Mouse (Mus musculus) intestine, postnatal 0 days (tissue): Measurements from ENCODE around the gene Frmpd4. TPM values are rescaled to one million over a fixed set of nuclear protein-coding genes. Genes with fewer than 3 reads are reported as not detected.

Experiments
- ATAC-seq: fragments of 200-750 bp; cut with Nextera tagmentation; 2 replicates; pipeline ENCODE4 v1.8.0; 2017; ENCODE audit warnings: mild to moderate bottlenecking, moderate TSS enrichment, moderate library complexity
- H3K27ac ChIP-seq: fragments of 300-500 bp; sonication (generic); 2 replicates; pipeline ENCODE4 v1.5.1; 2014; ENCODE audit warnings: mild to moderate bottlenecking, low read depth, low read length, moderate library complexity
- H3K27me3 ChIP-seq: fragments of 300-500 bp; sonication (generic); replicated peaks from 2 replicates; pipeline ENCODE4 v1.6.1; 2014; ENCODE audit warnings: low read length, mixed read lengths; ENCODE audit not compliant: control insufficient read depth, insufficient read depth
- H3K36me3 ChIP-seq: fragments of 300-500 bp; sonication (generic); 2 replicates; pipeline ENCODE4 v1.6.1; 2014; ENCODE audit warnings: mild to moderate bottlenecking, moderate library complexity; ENCODE audit not compliant: control insufficient read depth, insufficient read depth
- H3K4me1 ChIP-seq: fragments of 300-500 bp; sonication (generic); replicated peaks from 2 replicates; pipeline ENCODE4 v1.6.1; 2014; ENCODE audit warnings: antibody characterized with exemption, low read length, mixed read lengths; ENCODE audit not compliant: control insufficient read depth, insufficient read depth
- H3K4me2 ChIP-seq: fragments of 300-500 bp; sonication (generic); replicated peaks from 2 replicates; pipeline ENCODE4 v1.6.1; 2014; ENCODE audit warnings: low read depth, mild to moderate bottlenecking, moderate library complexity
- H3K4me3 ChIP-seq: fragments of 300-500 bp; sonication (generic); 2 replicates; pipeline ENCODE4 v1.5.1; 2014; ENCODE audit warnings: low read depth, low read length
- H3K9ac ChIP-seq: fragments of 300-500 bp; sonication (generic); 2 replicates; pipeline ENCODE4 v1.6.1; 2014; ENCODE audit warnings: mild to moderate bottlenecking, low read depth, low read length
- H3K9me3 ChIP-seq: fragments of 300-500 bp; sonication (generic); 2 replicates; pipeline ENCODE4 v1.6.1; 2016; ENCODE audit warnings: mixed run types; ENCODE audit not compliant: control insufficient read depth
- CTCF ChIP-seq: sonication (generic); IDR thresholded peaks from 2 replicates; pipeline ENCODE4 v1.5.1; 2016; ENCODE audit warnings: low read depth, mild to moderate bottlenecking, control low read depth, antibody characterized with exemption, moderate library complexity
- WGBS: fragments of 180-500 bp; shearing (Covaris S2); extraction: QIAGEN DNeasy Blood & Tissue Kit; methylation state at CpG from one replicate; pipeline ENCODE4 v1.1.7; 2014; 5-methylcytosine and 5-hydroxymethylcytosine counted together
- polyA plus RNA-seq: library from polyadenylated mRNA; unstranded; fragments of >200 nt; fragmentation: Nextera tagmentation; extraction: Ambion mirVana; gene quantifications from 2 replicates; pipeline ENCODE4 v1.2.1, GENCODE M21; 2015

The Frmpd4 gene
- 0.09 and 0.14 TPM in 2 replicates for polyA plus RNA-seq

DNA sequence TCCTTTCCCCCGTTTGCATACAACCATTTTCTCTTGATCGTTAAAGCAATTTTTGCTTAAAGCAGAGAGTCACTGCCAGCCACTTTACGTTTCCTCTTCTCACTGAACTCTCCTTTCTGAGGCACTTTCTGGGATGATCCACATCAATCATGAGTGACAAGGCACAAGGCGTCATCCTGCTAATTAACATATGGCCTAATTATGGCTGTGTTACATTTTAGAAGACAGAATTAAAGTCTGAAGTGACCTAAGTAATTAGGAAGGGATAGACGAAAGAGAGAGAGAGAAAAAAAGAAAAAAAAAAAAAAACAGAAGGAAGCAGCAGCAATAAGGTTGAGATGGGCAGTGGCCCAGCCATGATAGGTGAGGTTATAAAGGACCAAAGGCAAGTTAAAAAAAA is at the start of gene Frmpd4:
TSS of gene Frmpd4 (minus strand) at position 101 of the 400 bp plus-strand sequence.
- no peaks in the 10 kb centered on the region for H3K4me1 ChIP-seq
- WGBS: 79% methylated on average over 5 of the region's 5 CpGs
- no peak within 1 kb of the TSS for H3K4me2 ChIP-seq
- H3K27ac ChIP-seq: no peak within 1 kb of the TSS
- no peaks in the 10 kb centered on the region for H3K9me3 ChIP-seq
- no peak within 1 kb of the TSS for H3K4me3 ChIP-seq
- ATAC-seq: no peak
- no peak for TF ChIP-seq CTCF
- no peaks in the 10 kb centered on the region for H3K36me3 ChIP-seq
- H3K9ac ChIP-seq: no peak within 1 kb of the TSS
- no peaks in the 10 kb centered on the region for H3K27me3 ChIP-seq

DNA sequence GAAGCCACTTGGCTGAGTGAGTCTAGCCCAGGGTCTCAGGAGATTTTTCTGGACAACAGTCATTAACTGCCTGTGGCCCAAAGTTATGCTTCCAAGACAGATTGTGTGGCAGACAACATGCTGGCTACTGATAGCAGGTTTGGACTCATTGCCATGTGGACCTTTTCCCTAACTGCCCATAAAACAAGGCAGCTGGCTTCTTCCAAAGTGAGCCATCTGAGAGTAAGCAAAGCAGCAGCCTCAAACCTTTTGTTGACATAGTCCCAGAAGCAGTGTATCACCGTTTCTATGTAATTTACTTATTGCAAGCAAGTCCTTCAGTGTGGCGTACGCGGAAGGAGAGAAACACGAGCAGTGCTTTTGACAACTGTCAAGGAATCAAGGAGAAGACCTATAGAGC is 18.2 kb upstream of the Frmpd4 start:
- H3K27ac ChIP-seq: no peak overlapping the region
- H3K4me2 ChIP-seq: no peak overlapping the region
- H3K36me3 ChIP-seq: no peaks in the 10 kb centered on the region
- no peaks in the 10 kb centered on the region for H3K9me3 ChIP-seq
- no peak overlapping the region for H3K9ac ChIP-seq
- no peaks in the 10 kb centered on the region for H3K4me1 ChIP-seq
- no peaks in the 10 kb centered on the region; the same call in 1 of the 2 replicates for H3K27me3 ChIP-seq
- H3K4me3 ChIP-seq: no peak overlapping the region
- WGBS: 44% methylated on average over 5 of the region's 5 CpGs
- ATAC-seq: no peak
- TF ChIP-seq CTCF: no peak

DNA sequence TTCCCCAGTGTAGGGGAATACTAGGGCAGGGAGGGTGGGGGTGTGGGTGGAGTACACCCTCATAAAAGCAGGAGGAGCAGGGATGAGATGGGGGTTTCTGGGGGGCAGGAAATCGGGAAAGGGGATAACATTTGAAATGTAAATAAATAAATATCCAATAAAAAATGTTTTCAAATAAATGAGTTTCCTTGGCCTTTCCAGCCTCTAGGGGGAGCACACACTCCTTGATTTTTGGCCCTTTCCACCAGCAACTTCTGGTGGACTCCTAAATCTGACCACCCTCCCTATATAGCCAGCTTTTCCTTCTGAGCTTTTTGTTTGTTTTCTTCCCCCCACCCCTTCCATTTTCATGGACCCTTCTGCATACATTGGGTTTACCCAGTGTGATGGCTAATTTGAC is 7.3 kb upstream of the Frmpd4 start:
- no peak for ATAC-seq
- TF ChIP-seq CTCF: peak; percentile 14; the same call in 1 of the 2 replicates
- no peak overlapping the region for H3K27ac ChIP-seq
- no peaks in the 10 kb centered on the region for H3K36me3 ChIP-seq
- H3K9ac ChIP-seq: no peak overlapping the region
- 50% methylated on average over 1 of the region's 1 CpGs for WGBS
- 0 out of 2 replicates have a peak, but pooled peaks cover 3% of the 10 kb centered on the region for H3K27me3 ChIP-seq
- no peaks in the 10 kb centered on the region for H3K4me1 ChIP-seq
- no peak overlapping the region for H3K4me3 ChIP-seq
- no peaks in the 10 kb centered on the region for H3K9me3 ChIP-seq
- no peak overlapping the region for H3K4me2 ChIP-seq

DNA sequence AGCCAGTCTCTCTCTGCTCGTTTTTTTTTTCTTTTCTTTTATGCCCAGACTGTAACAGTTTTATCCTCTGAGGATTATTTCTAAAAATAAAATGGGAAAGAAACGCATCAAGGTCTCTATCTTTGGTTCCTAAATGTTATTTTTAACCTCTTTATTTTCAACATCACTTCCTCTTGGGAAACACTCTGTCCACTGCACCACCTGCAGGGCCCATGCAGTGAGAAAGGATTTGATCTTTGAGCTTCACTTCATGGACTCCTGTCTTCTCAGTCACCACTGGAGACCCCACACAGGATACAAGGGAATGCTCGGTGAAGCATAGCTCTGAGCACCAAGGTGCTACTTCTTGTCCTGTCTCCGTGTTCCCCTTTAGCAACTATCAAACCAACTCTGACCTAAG is 5.2 kb downstream of the Frmpd4 start:
- H3K27me3 ChIP-seq: no peaks in the 10 kb centered on the region
- no peak overlapping the region for H3K4me3 ChIP-seq
- no peaks in the 10 kb centered on the region for H3K4me1 ChIP-seq
- H3K4me2 ChIP-seq: no peak overlapping the region
- no peak for TF ChIP-seq CTCF
- ATAC-seq: no peak
- no peak overlapping the region for H3K27ac ChIP-seq
- no peak overlapping the region for H3K9ac ChIP-seq
- H3K9me3 ChIP-seq: no peaks in the 10 kb centered on the region
- WGBS: 56% methylated on average over 4 of the region's 4 CpGs
- no peaks in the 10 kb centered on the region for H3K36me3 ChIP-seq

DNA sequence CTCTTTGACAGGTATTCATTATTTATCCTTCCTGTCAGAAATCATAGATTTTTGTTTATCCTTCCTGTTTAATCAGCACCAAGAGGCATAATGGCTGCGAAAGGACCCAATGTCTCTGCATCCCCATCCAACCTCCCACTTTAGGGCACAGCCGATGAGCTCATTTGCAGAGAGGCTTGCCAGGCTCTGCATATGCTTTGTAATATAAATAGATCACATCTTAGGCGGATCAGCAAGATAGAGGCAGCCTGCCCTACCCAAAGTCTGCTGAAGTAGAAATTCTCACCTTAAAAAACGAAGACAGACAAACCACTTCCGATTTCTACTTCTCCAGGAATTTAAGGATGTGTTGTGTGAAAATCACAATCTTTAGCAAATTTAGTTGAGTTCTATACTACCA is 7.8 kb downstream of the Frmpd4 start:
- Histone ChIP-seq H3K4me2 (no peak overlapping the region), H3K9me3 (no peaks in the 10 kb centered on the region), H3K4me1 (no peaks in the 10 kb centered on the region), H3K9ac (no peak overlapping the region), H3K4me3 (no peak overlapping the region), H3K36me3 (no peaks in the 10 kb centered on the region), H3K27ac (no peak overlapping the region), H3K27me3 (no peaks in the 10 kb centered on the region)
- TF ChIP-seq CTCF: no peak
- WGBS: 82% methylated on average over 5 of the region's 5 CpGs
- ATAC-seq: no peak

DNA sequence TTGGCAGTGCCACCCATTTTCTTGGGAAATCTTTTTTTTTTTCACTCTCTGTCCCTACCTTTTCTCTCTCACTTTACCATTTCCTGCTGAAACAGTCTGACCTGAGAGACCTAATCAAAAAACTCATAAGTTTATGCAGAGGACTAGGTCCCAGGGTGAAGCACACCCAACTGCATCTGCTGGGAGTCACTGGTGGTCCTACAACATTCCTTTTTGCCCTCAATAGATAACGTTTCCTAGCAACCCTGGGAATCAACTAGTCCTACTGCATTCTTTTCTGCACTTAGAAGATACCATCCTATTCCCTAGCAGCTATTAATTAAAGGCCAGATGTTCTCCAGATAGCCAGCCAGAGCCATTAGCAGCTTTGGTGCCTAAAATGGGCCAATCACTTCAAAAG is 71.8 kb downstream of the Frmpd4 start:
- 38% methylated on average over 1 of the region's 1 CpGs for WGBS
- TF ChIP-seq CTCF: no peak
- Histone ChIP-seq H3K4me1 (no peaks in the 10 kb centered on the region), H3K27ac (no peak overlapping the region), H3K27me3 (no peaks in the 10 kb centered on the region), H3K9ac (no peak overlapping the region), H3K36me3 (no peaks in the 10 kb centered on the region), H3K4me3 (no peak overlapping the region), H3K4me2 (no peak overlapping the region), H3K9me3 (no peaks in the 10 kb centered on the region)
- ATAC-seq: no peak

DNA sequence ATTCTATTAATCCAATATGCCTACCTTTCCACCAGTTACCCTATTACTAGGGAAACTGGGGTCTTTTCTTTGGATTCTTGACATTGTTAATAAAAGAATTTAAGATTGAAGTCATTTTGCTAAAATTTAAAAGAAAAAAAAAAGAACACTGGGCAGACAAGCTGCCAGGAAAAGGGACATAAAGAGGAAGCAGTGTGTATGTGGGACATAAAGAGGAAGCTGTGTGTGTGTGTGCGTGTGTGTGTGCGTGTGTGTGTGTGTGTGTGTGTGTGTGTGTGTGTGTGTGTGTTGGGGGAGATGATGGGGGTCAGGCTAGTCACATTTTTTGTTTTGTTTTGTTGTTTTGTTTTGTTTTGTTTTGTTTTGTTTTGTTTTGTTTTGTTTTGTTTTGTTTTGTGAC is 121.8 kb downstream of the Frmpd4 start:
- Histone ChIP-seq H3K9ac (no peak overlapping the region), H3K4me1 (no peaks in the 10 kb centered on the region), H3K27ac (no peak overlapping the region), H3K27me3 (no peaks in the 10 kb centered on the region), H3K36me3 (no peaks in the 10 kb centered on the region), H3K4me2 (no peak overlapping the region), H3K4me3 (no peak overlapping the region), H3K9me3 (no peaks in the 10 kb centered on the region)
- no peak for TF ChIP-seq CTCF
- no peak for ATAC-seq
- 85% methylated on average over 2 of the region's 2 CpGs for WGBS
